Mouse (Mus musculus): ENCODE measurements around the gene Shisa3. TPM values are rescaled to one million over a fixed set of nuclear protein-coding genes. Genes with fewer than 3 reads are reported as not detected.
A peak's percentile ranks its signal among the peaks of the same experiment; 100 is the strongest.

The Shisa3 gene
- polyA plus RNA-seq, 1 experiment from 2014 or later: 2.1 TPM

DNA sequence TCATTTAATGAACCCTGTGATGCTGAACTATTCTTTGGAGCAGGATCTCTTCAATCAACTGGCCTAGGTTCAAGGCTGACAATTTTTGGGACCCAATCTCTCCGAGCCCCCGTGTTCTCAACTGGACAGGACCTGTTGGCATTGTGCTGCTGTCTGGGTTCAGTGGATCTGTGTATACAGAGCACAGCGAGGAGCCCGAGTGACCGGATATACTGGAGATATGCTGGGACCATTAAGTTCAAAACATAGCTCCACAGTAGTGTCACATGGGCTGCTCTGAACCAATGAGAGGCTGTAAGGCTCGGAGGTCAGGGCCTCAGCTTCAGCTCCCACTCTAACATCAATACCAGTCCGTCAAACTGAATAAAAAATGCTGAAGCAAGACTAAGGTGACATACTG, 21.8 kb downstream of the Shisa3 start:
- ATAC-seq (ENCODE audit: low read depth): no peak
- H3K9me3 ChIP-seq (ENCODE audit: control insufficient read depth, low read length): no peaks in the 10 kb centered on the region
- no peak overlapping the region for H3K4me2 ChIP-seq (ENCODE audit: low read depth, low read length)
- no peak overlapping the region for H3K4me3 ChIP-seq (ENCODE audit: low read length)
- H3K9ac ChIP-seq (ENCODE audit: low read length): no peak overlapping the region
- H3K27ac ChIP-seq (ENCODE audit: low read length): no peak overlapping the region
- H3K36me3 ChIP-seq (ENCODE audit: control insufficient read depth, insufficient read depth, low read length): no peaks in the 10 kb centered on the region; the same call in 1 of the 2 replicates
- WGBS: 67% methylated on average over 7 of the region's 7 CpGs
- H3K4me1 ChIP-seq (replicated peaks; ENCODE audit: control insufficient read depth, insufficient read depth, low read length): peaks cover 21% of the 10 kb centered on the region
- no peaks in the 10 kb centered on the region for H3K27me3 ChIP-seq (ENCODE audit: control insufficient read depth, insufficient read depth, low read depth, low read length)

DNA sequence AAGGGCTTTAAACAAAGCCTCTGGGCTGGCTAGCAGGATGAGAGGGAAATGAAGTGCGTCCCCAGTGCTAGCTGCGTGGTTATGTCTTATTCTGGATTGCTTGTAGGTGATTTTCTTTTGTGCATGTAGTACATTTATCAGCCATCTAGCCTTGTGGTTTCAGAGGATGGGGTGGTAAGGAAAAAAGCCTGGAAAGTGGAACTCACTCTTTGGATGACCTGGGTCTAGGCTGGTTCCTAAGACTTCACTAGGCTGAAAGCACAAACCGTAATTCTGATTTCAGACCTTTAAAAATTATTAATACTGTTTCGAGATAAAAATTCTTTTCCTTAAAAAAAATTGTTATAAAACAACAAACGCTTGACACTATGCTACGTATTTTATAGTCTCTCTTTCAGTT, 22.2 kb downstream of the Shisa3 start:
- WGBS: 82% methylated on average over 6 of the region's 6 CpGs
- H3K9me3 ChIP-seq (ENCODE audit: control insufficient read depth, low read length): no peaks in the 10 kb centered on the region
- no peak overlapping the region for H3K4me3 ChIP-seq (ENCODE audit: low read length)
- ATAC-seq (ENCODE audit: low read depth): no peak
- no peak overlapping the region for H3K9ac ChIP-seq (ENCODE audit: low read length)
- peaks cover 22% of the 10 kb centered on the region for H3K4me1 ChIP-seq (replicated peaks; ENCODE audit: control insufficient read depth, insufficient read depth, low read length)
- H3K4me2 ChIP-seq (ENCODE audit: low read depth, low read length): no peak overlapping the region
- no peaks in the 10 kb centered on the region for H3K27me3 ChIP-seq (ENCODE audit: control insufficient read depth, insufficient read depth, low read depth, low read length)
- H3K36me3 ChIP-seq (ENCODE audit: control insufficient read depth, insufficient read depth, low read length): no peaks in the 10 kb centered on the region; the same call in 1 of the 2 replicates
- no peak overlapping the region for H3K27ac ChIP-seq (ENCODE audit: low read length)

DNA sequence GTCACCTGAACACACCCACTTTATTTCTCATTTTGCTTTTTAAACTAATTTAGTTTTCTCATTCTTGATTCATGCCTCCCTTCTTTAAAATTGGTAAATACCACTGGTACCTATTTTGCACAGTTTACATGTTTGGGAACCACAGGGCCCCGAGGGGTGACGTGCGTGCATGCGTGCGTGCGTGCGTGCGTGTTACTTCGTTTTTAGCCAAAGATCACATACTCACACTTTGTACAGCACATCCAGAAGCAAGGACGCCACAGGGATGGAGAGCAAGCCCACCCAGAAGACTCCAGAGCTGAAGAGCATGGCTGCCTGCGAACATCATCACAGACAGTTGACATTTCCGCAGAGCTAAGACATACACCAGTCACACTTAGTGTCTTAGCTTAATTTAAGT, 23.6 kb downstream of the Shisa3 start:
- H3K9me3 ChIP-seq (ENCODE audit: control insufficient read depth, low read length): no peaks in the 10 kb centered on the region
- H3K4me3 ChIP-seq (ENCODE audit: low read length): no peak overlapping the region
- no peak for ATAC-seq (ENCODE audit: low read depth)
- no peaks in the 10 kb centered on the region; the same call in 1 of the 2 replicates for H3K36me3 ChIP-seq (ENCODE audit: control insufficient read depth, insufficient read depth, low read length)
- H3K4me2 ChIP-seq (ENCODE audit: low read depth, low read length): no peak overlapping the region
- H3K4me1 ChIP-seq (replicated peaks; ENCODE audit: control insufficient read depth, insufficient read depth, low read length): peaks cover 22% of the 10 kb centered on the region
- no peak overlapping the region for H3K9ac ChIP-seq (ENCODE audit: low read length)
- H3K27ac ChIP-seq (ENCODE audit: low read length): no peak overlapping the region
- 93% methylated on average over 12 of the region's 12 CpGs for WGBS
- H3K27me3 ChIP-seq (ENCODE audit: control insufficient read depth, insufficient read depth, low read depth, low read length): no peaks in the 10 kb centered on the region

DNA sequence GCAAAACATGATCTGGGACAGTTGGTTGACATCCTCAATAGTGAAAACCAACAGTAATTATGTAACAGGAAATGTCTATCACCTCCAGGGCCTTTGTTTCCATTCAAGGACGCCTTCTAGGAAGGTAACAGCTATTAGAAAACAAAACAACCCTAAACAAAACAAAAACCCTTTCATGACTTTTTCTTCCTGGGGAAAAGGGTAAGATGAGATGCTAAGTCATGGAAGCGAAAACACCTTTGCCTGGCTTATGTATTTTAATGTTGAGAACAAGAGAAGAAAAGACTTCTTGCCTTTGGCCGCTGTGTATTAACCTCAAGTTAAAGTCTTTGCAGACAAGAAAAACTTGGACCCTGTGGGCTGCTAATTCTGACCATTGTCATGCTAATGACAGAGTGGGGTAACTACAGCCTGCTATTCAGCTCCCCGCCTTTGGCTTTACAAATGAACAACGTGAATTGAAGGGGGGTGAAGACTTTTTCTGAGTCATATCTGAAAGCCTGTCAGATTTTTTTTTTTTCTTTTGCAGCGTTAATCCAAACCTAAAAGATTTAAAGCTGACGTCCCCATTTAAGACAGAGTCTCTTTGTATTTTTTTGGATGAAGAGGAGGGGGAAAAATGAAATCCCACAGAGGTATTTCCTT, 25.6 kb downstream of the Shisa3 start:
- H3K9ac ChIP-seq (ENCODE audit: low read length): no peak overlapping the region
- no peaks in the 10 kb centered on the region for H3K9me3 ChIP-seq (ENCODE audit: control insufficient read depth, low read length)
- no peaks in the 10 kb centered on the region for H3K27me3 ChIP-seq (ENCODE audit: control insufficient read depth, insufficient read depth, low read depth, low read length)
- H3K4me1 ChIP-seq (replicated peaks; ENCODE audit: control insufficient read depth, insufficient read depth, low read length): peaks cover 22% of the 10 kb centered on the region
- peak overlapping the region; percentile 53 for H3K27ac ChIP-seq (ENCODE audit: low read length)
- peak overlapping the region; percentile 19; the same call in 1 of the 2 replicates for H3K4me2 ChIP-seq (ENCODE audit: low read depth, low read length)
- H3K4me3 ChIP-seq (ENCODE audit: low read length): no peak overlapping the region
- no peaks in the 10 kb centered on the region; the same call in 1 of the 2 replicates for H3K36me3 ChIP-seq (ENCODE audit: control insufficient read depth, insufficient read depth, low read length)
- no peak for ATAC-seq (ENCODE audit: low read depth)
- WGBS: 39% methylated on average over 7 of the region's 7 CpGs

DNA sequence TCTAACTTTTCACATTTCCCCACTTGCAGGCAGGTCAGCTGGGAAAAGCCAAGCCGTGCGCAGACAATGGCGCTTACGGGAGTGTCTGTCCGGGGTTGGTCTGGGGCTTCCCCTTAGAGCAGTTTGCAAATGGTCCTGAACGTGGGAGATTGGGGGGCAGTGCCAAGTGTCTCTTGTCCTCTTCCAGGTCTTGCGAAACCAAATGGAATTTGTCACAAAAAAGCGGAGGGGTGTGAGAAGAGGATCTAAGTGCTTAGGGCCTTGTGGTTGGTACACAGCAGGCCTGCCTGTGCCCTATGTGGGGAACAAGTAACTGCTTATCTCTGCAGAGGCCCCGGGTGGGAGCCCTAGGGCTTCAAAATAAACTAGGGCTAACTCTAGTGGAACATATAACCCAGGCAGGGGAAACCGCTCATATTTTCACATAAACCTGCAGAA, 26.2 kb downstream of the Shisa3 start:
- Histone ChIP-seq H3K4me1 (replicated peaks; ENCODE audit: control insufficient read depth, insufficient read depth, low read length) (peaks cover 18% of the 10 kb centered on the region), H3K4me2 (ENCODE audit: low read depth, low read length) (peak overlapping the region; percentile 19; the same call in 1 of the 2 replicates), H3K9me3 (ENCODE audit: control insufficient read depth, low read length) (no peaks in the 10 kb centered on the region), H3K27me3 (ENCODE audit: control insufficient read depth, insufficient read depth, low read depth, low read length) (no peaks in the 10 kb centered on the region), H3K4me3 (ENCODE audit: low read length) (no peak overlapping the region), H3K27ac (ENCODE audit: low read length) (peak overlapping the region; percentile 53), H3K36me3 (ENCODE audit: control insufficient read depth, insufficient read depth, low read length) (no peaks in the 10 kb centered on the region; the same call in 1 of the 2 replicates), H3K9ac (ENCODE audit: low read length) (no peak overlapping the region)
- peak; percentile 87 for ATAC-seq (ENCODE audit: low read depth)
- WGBS: 17% methylated on average over 10 of the region's 10 CpGs

DNA sequence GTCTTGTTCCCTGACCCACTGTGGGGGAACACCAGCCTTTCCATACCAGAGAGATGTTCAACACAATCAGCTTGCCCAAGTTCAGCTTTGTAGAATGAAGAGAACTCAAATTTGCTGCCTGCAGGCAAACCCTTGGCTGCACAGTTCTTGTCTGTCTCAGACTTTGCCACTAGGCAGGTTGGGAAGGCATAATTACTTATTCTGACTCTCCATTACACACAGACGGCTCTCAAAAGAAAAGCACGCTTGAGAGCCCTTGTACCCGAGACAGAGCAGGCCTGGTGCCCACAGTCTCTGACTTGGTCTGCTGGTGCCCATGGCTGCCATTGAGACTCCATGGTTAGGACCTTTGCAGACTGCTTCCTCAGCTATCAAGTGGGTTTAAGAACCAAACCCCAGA, 26.7 kb downstream of the Shisa3 start:
- Histone ChIP-seq H3K27ac (ENCODE audit: low read length) (peak overlapping the region; percentile 53), H3K9me3 (ENCODE audit: control insufficient read depth, low read length) (no peaks in the 10 kb centered on the region), H3K4me1 (replicated peaks; ENCODE audit: control insufficient read depth, insufficient read depth, low read length) (peaks cover 15% of the 10 kb centered on the region), H3K4me2 (ENCODE audit: low read depth, low read length) (no peak overlapping the region), H3K9ac (ENCODE audit: low read length) (no peak overlapping the region), H3K27me3 (ENCODE audit: control insufficient read depth, insufficient read depth, low read depth, low read length) (no peaks in the 10 kb centered on the region), H3K4me3 (ENCODE audit: low read length) (no peak overlapping the region), H3K36me3 (ENCODE audit: control insufficient read depth, insufficient read depth, low read length) (no peaks in the 10 kb centered on the region; the same call in 1 of the 2 replicates)
- 58% methylated on average over 3 of the region's 3 CpGs for WGBS
- ATAC-seq (ENCODE audit: low read depth): peak; percentile 80

DNA sequence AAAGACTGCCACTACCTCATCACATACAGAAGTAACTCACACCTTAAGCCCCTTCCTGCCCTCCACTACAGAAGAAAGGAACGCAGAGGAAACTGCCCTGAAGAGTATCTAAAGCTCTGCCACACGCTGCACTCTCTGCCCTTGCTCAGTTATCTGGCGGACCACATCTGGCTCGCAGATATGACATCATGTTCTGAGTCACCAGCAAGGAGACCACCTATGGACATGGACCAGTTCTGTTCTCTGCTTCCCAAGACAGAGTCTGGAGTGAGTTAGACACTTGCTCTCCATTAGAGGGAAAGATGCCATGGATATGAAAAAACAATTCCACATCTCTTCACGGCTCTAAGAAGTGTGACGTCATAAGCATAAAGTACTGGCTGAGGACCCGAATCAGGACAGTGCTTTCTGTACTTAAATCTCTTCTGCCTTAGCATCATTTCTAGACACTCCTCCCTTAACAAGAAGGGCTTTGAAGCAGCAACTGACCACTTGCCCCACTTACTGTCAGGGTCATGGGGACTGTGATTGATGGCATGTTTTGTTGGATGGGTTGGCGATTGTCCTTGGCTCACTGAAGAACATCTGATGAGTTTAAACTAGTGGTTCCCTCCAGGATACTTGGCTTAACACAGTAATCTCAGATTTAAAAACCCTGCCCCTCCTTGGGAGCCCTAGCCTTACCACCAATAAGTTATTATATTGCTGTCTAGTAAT, 33.1 kb downstream of the Shisa3 start:
- Histone ChIP-seq H3K9ac (ENCODE audit: low read length) (no peak overlapping the region), H3K36me3 (ENCODE audit: control insufficient read depth, insufficient read depth, low read length) (no peaks in the 10 kb centered on the region), H3K27ac (ENCODE audit: low read length) (no peak overlapping the region), H3K27me3 (ENCODE audit: control insufficient read depth, insufficient read depth, low read depth, low read length) (no peaks in the 10 kb centered on the region), H3K9me3 (ENCODE audit: control insufficient read depth, low read length) (no peaks in the 10 kb centered on the region), H3K4me1 (replicated peaks; ENCODE audit: control insufficient read depth, insufficient read depth, low read length) (no peaks in the 10 kb centered on the region), H3K4me2 (ENCODE audit: low read depth, low read length) (no peak overlapping the region), H3K4me3 (ENCODE audit: low read length) (no peak overlapping the region)
- 66% methylated on average over 8 of the region's 8 CpGs for WGBS
- ATAC-seq (ENCODE audit: low read depth): no peak

DNA sequence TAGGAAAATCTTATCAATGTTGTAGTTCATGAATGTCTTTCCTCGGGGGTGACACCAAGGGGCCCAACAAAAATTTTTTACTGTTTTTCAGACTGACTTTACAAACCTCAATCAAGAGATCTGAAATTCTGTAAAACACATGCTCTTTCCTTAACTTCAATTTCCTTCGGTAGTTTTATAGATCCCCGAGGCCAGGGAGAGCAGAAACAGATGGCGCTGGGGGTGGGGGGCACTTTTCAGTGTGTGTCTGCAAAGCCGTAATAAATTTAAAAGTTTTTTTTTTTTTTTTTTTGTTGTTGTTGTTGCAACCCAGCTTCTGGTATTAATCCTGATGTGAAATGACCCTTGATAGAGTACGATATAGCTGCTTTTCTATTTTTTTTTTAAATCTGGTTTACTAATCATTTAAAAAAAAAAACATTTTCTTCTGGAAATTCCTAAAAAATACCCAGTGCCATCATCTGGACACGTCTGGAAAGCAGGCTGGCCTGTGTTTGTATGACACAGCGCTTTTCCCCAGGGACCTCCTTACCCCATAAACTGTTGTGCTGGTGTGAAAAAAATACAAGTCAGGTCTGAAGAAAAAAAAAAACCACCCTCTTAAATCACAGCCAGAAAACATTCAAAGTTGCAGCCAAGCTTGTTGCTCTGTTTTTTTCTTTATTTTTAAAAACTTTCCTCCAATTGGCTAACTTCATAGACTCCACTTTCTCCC, 33.9 kb downstream of the Shisa3 start:
- Histone ChIP-seq H3K9me3 (ENCODE audit: control insufficient read depth, low read length) (no peaks in the 10 kb centered on the region), H3K36me3 (ENCODE audit: control insufficient read depth, insufficient read depth, low read length) (no peaks in the 10 kb centered on the region), H3K27ac (ENCODE audit: low read length) (no peak overlapping the region), H3K4me2 (ENCODE audit: low read depth, low read length) (no peak overlapping the region), H3K4me3 (ENCODE audit: low read length) (no peak overlapping the region), H3K9ac (ENCODE audit: low read length) (no peak overlapping the region), H3K27me3 (ENCODE audit: control insufficient read depth, insufficient read depth, low read depth, low read length) (no peaks in the 10 kb centered on the region), H3K4me1 (replicated peaks; ENCODE audit: control insufficient read depth, insufficient read depth, low read length) (no peaks in the 10 kb centered on the region)
- ATAC-seq (ENCODE audit: low read depth): no peak
- 62% methylated on average over 8 of the region's 8 CpGs for WGBS
